16 mouse cellular contexts compared by ENCODE assay signal in the genomic region with DNA sequence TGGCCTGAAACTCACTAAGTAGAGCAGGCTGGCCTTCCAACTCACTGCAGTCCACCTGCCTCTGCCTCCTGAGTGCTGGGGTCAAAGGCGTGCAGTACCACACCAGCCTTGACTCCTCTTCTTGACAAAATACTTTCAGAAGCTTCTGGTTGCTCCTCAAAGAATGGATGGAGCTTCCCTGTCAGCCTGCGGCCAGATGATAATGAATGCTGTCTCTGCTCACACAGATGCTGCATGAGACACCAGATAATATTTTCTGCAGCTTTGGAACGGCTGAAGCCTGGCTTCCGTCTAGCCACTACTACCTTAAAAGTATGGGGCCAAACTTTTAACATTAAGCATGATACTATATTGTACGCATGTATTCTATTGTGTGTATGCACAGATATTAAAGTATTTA. TPM values are rescaled to one million over a fixed set of nuclear protein-coding genes. Genes with fewer than 3 reads are reported as not detected.
DNase-seq lines count a peak whose midpoint lies in the region; ATAC-seq and TF ChIP-seq lines count a peak whose summit lies in the region.
"Had no signal": no experiment of that assay in that cellular context is flagged by ENCODE, and none has a peak within 500 bp of the region (broad histone marks: within the 10 kb centered on the region; RNA-seq: fewer than 3 reads in every experiment).

No protein-coding gene starts in this region.

- H3K9me3 ChIP-seq in forebrain, embryonic 10.5 days = no peaks in the 10 kb centered on the region
- no peaks in the 10 kb centered on the region for H3K9me3 ChIP-seq in forebrain, embryonic 16.5 days (ENCODE audit: control insufficient read depth, low read length)
- no peaks in the 10 kb centered on the region for H3K9me3 ChIP-seq in embryonic facial prominence, embryonic 10.5 days
- no peaks in the 10 kb centered on the region for H3K9me3 ChIP-seq in kidney, embryonic 16.5 days (ENCODE audit: low read length)
- H3K9me3 ChIP-seq: neural tube, embryonic 13.5 days had no signal

- WGBS in forebrain, embryonic 10.5 days = 92% methylated on average over 5 of the region's 5 CpGs
- 94% methylated on average over 5 of the region's 5 CpGs for WGBS in forebrain, embryonic 16.5 days
- 77% methylated on average over 5 of the region's 5 CpGs for WGBS in spleen, adult 2 months
- 92% methylated on average over 5 of the region's 5 CpGs for WGBS in embryonic facial prominence, embryonic 10.5 days
- WGBS in kidney, embryonic 16.5 days = 89% methylated on average over 5 of the region's 5 CpGs

- no peak overlapping the region for H3K4me2 ChIP-seq in forebrain, embryonic 16.5 days (ENCODE audit: low read length)
- no peak overlapping the region for H3K4me2 ChIP-seq in kidney, embryonic 16.5 days (replicated peaks; ENCODE audit: low read depth, low read length)
- H3K4me2 ChIP-seq: hindbrain, embryonic 14.5 days; neural tube, embryonic 13.5 days had no signal

- no peak overlapping the region for H3K9ac ChIP-seq in forebrain, embryonic 16.5 days (replicated peaks; ENCODE audit: low read depth, low read length)
- no peak overlapping the region for H3K9ac ChIP-seq in kidney, embryonic 16.5 days (replicated peaks; ENCODE audit: low read length)
- H3K9ac ChIP-seq: hindbrain, embryonic 14.5 days; neural tube, embryonic 13.5 days had no signal

- no peak for TF ChIP-seq POLR2A in spleen, adult 2 months (IDR thresholded peaks at IDR 0.05; ENCODE audit: low read depth, low read length)

- no peak overlapping the region for H3K4me3 ChIP-seq in forebrain, embryonic 10.5 days
- no peak overlapping the region for H3K4me3 ChIP-seq in forebrain, embryonic 16.5 days (replicated peaks; ENCODE audit: low read length)
- no peak overlapping the region for H3K4me3 ChIP-seq in spleen, adult 2 months (ENCODE audit: extremely low read depth, insufficient read depth, insufficient read length)
- no peak overlapping the region for H3K4me3 ChIP-seq in embryonic facial prominence, embryonic 10.5 days
- no peak overlapping the region for H3K4me3 ChIP-seq in kidney, embryonic 16.5 days (ENCODE audit: low read length)
- H3K4me3 ChIP-seq: neural tube, embryonic 13.5 days had no signal

- no peaks in the 10 kb centered on the region for H3K36me3 ChIP-seq in forebrain, embryonic 10.5 days (replicated peaks)
- no peaks in the 10 kb centered on the region for H3K36me3 ChIP-seq in forebrain, embryonic 16.5 days (ENCODE audit: control insufficient read depth, insufficient read depth)
- no peaks in the 10 kb centered on the region for H3K36me3 ChIP-seq in spleen, adult 2 months (ENCODE audit: control insufficient read depth, insufficient read depth, low read length)
- no peaks in the 10 kb centered on the region for H3K36me3 ChIP-seq in embryonic facial prominence, embryonic 10.5 days (replicated peaks)
- no peaks in the 10 kb centered on the region for H3K36me3 ChIP-seq in kidney, embryonic 16.5 days (ENCODE audit: insufficient read depth, low read length)
- H3K36me3 ChIP-seq: neural tube, embryonic 13.5 days had no signal

- peak overlapping the region; percentile 25 for H3K27ac ChIP-seq in forebrain, embryonic 10.5 days
- H3K27ac ChIP-seq in forebrain, embryonic 16.5 days (ENCODE audit: low read length) = no peak overlapping the region
- H3K27ac ChIP-seq in spleen, adult 2 months (ENCODE audit: insufficient read depth, low read length) = peak overlapping the region; percentile 52; the same call in 1 of the 2 replicates
- H3K27ac ChIP-seq in embryonic facial prominence, embryonic 10.5 days (replicated peaks) = no peak overlapping the region
- H3K27ac ChIP-seq in kidney, embryonic 16.5 days (ENCODE audit: low read length) = no peak overlapping the region
- H3K27ac ChIP-seq: hindbrain, embryonic 14.5 days; kidney, postnatal 0 days; neural tube, embryonic 13.5 days had no signal

- TF ChIP-seq CTCF in spleen, adult 2 months (IDR thresholded peaks at IDR 0.05; ENCODE audit: extremely low read depth, insufficient read depth, insufficient read length, insufficient replicate concordance) = no peak

- ATAC-seq in forebrain, embryonic 16.5 days = no peak
- ATAC-seq in megakaryocyte-erythroid progenitor cell, adult 5-6 weeks (replicated peaks; ENCODE audit: low FRiP score, low TSS enrichment, poor library complexity, severe bottlenecking) = peak; percentile 84
- ATAC-seq in kidney, embryonic 16.5 days (ENCODE audit: low FRiP score, low TSS enrichment) = no peak

- no peaks in the 10 kb centered on the region for H3K27me3 ChIP-seq in forebrain, embryonic 10.5 days (ENCODE audit: poor library complexity, severe bottlenecking)
- H3K27me3 ChIP-seq in forebrain, embryonic 16.5 days (replicated peaks; ENCODE audit: control insufficient read depth, insufficient read depth, low read length) = no peaks in the 10 kb centered on the region
- no peaks in the 10 kb centered on the region for H3K27me3 ChIP-seq in spleen, adult 2 months (ENCODE audit: control insufficient read depth, insufficient read depth, low read length)
- H3K27me3 ChIP-seq in embryonic facial prominence, embryonic 10.5 days (replicated peaks; ENCODE audit: low read depth, poor library complexity, severe bottlenecking) = no peaks in the 10 kb centered on the region
- H3K27me3 ChIP-seq in kidney, embryonic 16.5 days (ENCODE audit: insufficient read depth, low read length) = no peaks in the 10 kb centered on the region
- H3K27me3 ChIP-seq: neural tube, embryonic 13.5 days had no signal

- no peak for DNase-seq in forebrain, embryonic 10.5 days (ENCODE audit: extremely low spot score, low spot score)
- DNase-seq in spleen, adult 2 months (ENCODE audit: low read depth in 1 of 2, low spot score in 2 of 2) = no peak
- DNase-seq in spleen, adult 12 weeks (ENCODE audit: low spot score) = no peak
- DNase-seq in liver = peak; percentile 86
- DNase-seq in embryonic facial prominence, embryonic 10.5 days (ENCODE audit: low spot score) = no peak
- DNase-seq: adrenal gland, postnatal 25 days; cerebellum, adult 18-20 months; lung, postnatal 14 days had no signal

- no peaks in the 10 kb centered on the region for H3K4me1 ChIP-seq in forebrain, embryonic 10.5 days
- H3K4me1 ChIP-seq in forebrain, embryonic 16.5 days (replicated peaks; ENCODE audit: control insufficient read depth, insufficient read depth, low read length) = no peaks in the 10 kb centered on the region
- peaks cover 12% of the 10 kb centered on the region; the same call in 1 of the 2 replicates for H3K4me1 ChIP-seq in spleen, adult 2 months (ENCODE audit: control insufficient read depth, insufficient read depth, insufficient read length)
- H3K4me1 ChIP-seq in embryonic facial prominence, embryonic 10.5 days = 0 out of 2 replicates have a peak, but pooled peaks cover 3% of the 10 kb centered on the region
- no peaks in the 10 kb centered on the region for H3K4me1 ChIP-seq in kidney, embryonic 16.5 days (ENCODE audit: insufficient read depth, low read length)
- H3K4me1 ChIP-seq: neural tube, embryonic 13.5 days had no signal

RNA-seq across cellular contexts. Expression of a gene that starts 2.6 kb away (rescaled TPM):
- polyA plus RNA-seq in forebrain, embryonic 10.5 days (2016; fragmentation: Nextera tagmentation; extraction: Ambion mirVana) = 13.8 and 19.7 TPM in 2 replicates
- 0.09 and 0.10 TPM in 2 replicates for polyA plus RNA-seq in forebrain, embryonic 16.5 days (2015; fragmentation: Nextera tagmentation; extraction: Ambion mirVana)
- 8.6 and 9.8 TPM in 2 replicates for polyA plus RNA-seq in spleen, adult 2 months (2012; rRNA removed)
- total RNA-seq in megakaryocyte-erythroid progenitor cell, adult 5-6 weeks (2014; fragmentation: Nextera tagmentation) = 120 and 199 TPM in 2 replicates
- total RNA-seq in megakaryocyte-erythroid progenitor cell, adult 5-6 weeks (2017) = 129 and 182 TPM in 2 replicates
- 9.9 and 13.6 TPM in 2 replicates for polyA plus RNA-seq in embryonic facial prominence, embryonic 10.5 days (2016; fragmentation: Nextera tagmentation; extraction: Ambion mirVana)
- 1.4 and 1.5 TPM in 2 replicates for polyA plus RNA-seq in kidney, embryonic 16.5 days (2015; fragmentation: Nextera tagmentation; extraction: Ambion mirVana)
- total RNA-seq: adrenal gland, postnatal 25 days; layer of hippocampus, postnatal 25 days; midbrain, postnatal 0 days had no signal
- polyA plus RNA-seq: midbrain, postnatal 0 days had no signal

RNA-seq across cellular contexts. Expression of a gene that starts 21.4 kb away (rescaled TPM):
- polyA plus RNA-seq in forebrain, embryonic 10.5 days (2016; fragmentation: Nextera tagmentation; extraction: Ambion mirVana) = 10.4 and 13.8 TPM in 2 replicates
- polyA plus RNA-seq in forebrain, embryonic 16.5 days (2015; fragmentation: Nextera tagmentation; extraction: Ambion mirVana) = 12.7 and 13.4 TPM in 2 replicates
- polyA plus RNA-seq in spleen, adult 2 months (2012; rRNA removed) = 10.8 and 11.6 TPM in 2 replicates
- 5.6 and 10.7 TPM in 2 replicates for total RNA-seq in megakaryocyte-erythroid progenitor cell, adult 5-6 weeks (2014; fragmentation: Nextera tagmentation)
- 8.9 and 11.4 TPM in 2 replicates for total RNA-seq in megakaryocyte-erythroid progenitor cell, adult 5-6 weeks (2017)
- 12.3 and 12.7 TPM in 2 replicates for polyA plus RNA-seq in embryonic facial prominence, embryonic 10.5 days (2016; fragmentation: Nextera tagmentation; extraction: Ambion mirVana)
- polyA plus RNA-seq in kidney, embryonic 16.5 days (2015; fragmentation: Nextera tagmentation; extraction: Ambion mirVana) = 11.8 and 12.3 TPM in 2 replicates

RNA-seq across cellular contexts. Expression of a gene that starts 40.0 kb away (rescaled TPM):
- polyA plus RNA-seq in forebrain, embryonic 10.5 days (2016; fragmentation: Nextera tagmentation; extraction: Ambion mirVana) = 424 and 464 TPM in 2 replicates
- polyA plus RNA-seq in forebrain, embryonic 16.5 days (2015; fragmentation: Nextera tagmentation; extraction: Ambion mirVana) = 105 and 114 TPM in 2 replicates
- 19.1 and 26.6 TPM in 2 replicates for polyA plus RNA-seq in spleen, adult 2 months (2012; rRNA removed)
- 736 and 1,006 TPM in 2 replicates for total RNA-seq in megakaryocyte-erythroid progenitor cell, adult 5-6 weeks (2014; fragmentation: Nextera tagmentation)
- 180 and 265 TPM in 2 replicates for total RNA-seq in megakaryocyte-erythroid progenitor cell, adult 5-6 weeks (2017)
- 427 and 431 TPM in 2 replicates for polyA plus RNA-seq in embryonic facial prominence, embryonic 10.5 days (2016; fragmentation: Nextera tagmentation; extraction: Ambion mirVana)
- polyA plus RNA-seq in kidney, embryonic 16.5 days (2015; fragmentation: Nextera tagmentation; extraction: Ambion mirVana) = 284 and 308 TPM in 2 replicates

Comparison
In these comparisons a context has a peak if more than half of its experiments do, and no peak if none do; other contexts are left out.
1. H3K27ac ChIP-seq: peak in forebrain, embryonic 10.5 days (single experiment) and spleen, adult 2 months (single experiment); none in forebrain, embryonic 16.5 days (single experiment), embryonic facial prominence, embryonic 10.5 days (single experiment) and kidney, embryonic 16.5 days (single experiment).